Mouse (Mus musculus) limb, embryonic 11.5 days (tissue): Measurements from ENCODE around the gene Pnma1. TPM values are rescaled to one million over a fixed set of nuclear protein-coding genes. Genes with fewer than 3 reads are reported as not detected.

Experiments
- ATAC-seq: fragments of 200-750 bp; cut with Nextera tagmentation; 2 replicates; pipeline ENCODE4 v1.8.0; 2017; ENCODE audit warnings: low read depth; ENCODE audit not compliant: insufficient number of reproducible peaks, low FRiP score, low TSS enrichment
- DNase-seq: peaks from one replicate; pipeline ENCODE4 v3.0.0-alpha.2; 2015; ENCODE audit warnings: low spot score
- H3K27ac ChIP-seq: fragments of 300-500 bp; sonication (generic); replicated peaks from 2 replicates; pipeline ENCODE4 v1.5.1; 2014; ENCODE audit warnings: low read depth, mild to moderate bottlenecking, low read length
- H3K27me3 ChIP-seq: fragments of 300-500 bp; sonication (generic); 2 replicates; pipeline ENCODE4 v1.6.1; 2014; ENCODE audit warnings: mild to moderate bottlenecking, low read length, mixed read lengths; ENCODE audit not compliant: control insufficient read depth, insufficient read depth
- H3K36me3 ChIP-seq: fragments of 300-500 bp; sonication (generic); 2 replicates; pipeline ENCODE4 v1.6.1; 2014; ENCODE audit warnings: mild to moderate bottlenecking, low read length, moderate library complexity, mixed read lengths; ENCODE audit not compliant: control insufficient read depth, insufficient read depth
- H3K4me1 ChIP-seq: fragments of 300-500 bp; sonication (generic); 2 replicates; pipeline ENCODE4 v1.6.1; 2014; ENCODE audit warnings: low read length, mixed read lengths; ENCODE audit not compliant: control insufficient read depth, insufficient read depth
- H3K4me2 ChIP-seq: fragments of 300-500 bp; sonication (generic); 2 replicates; pipeline ENCODE4 v1.6.1; 2014; ENCODE audit warnings: low read depth, mild to moderate bottlenecking, moderate library complexity; ENCODE audit not compliant: severe bottlenecking
- H3K4me3 ChIP-seq: fragments of 300-500 bp; sonication (generic); 2 replicates; pipeline ENCODE4 v1.5.1; 2014; ENCODE audit warnings: low read depth, low read length
- H3K9ac ChIP-seq: fragments of 300-500 bp; sonication (generic); 2 replicates; pipeline ENCODE4 v1.6.1; 2014; ENCODE audit warnings: mild to moderate bottlenecking, low read length
- H3K9me3 ChIP-seq: fragments of 300-500 bp; sonication (generic); 2 replicates; pipeline ENCODE4 v1.6.1; 2016; ENCODE audit warnings: low read length; ENCODE audit not compliant: control insufficient read depth
- WGBS: fragments of 180-500 bp; shearing (Covaris S2); extraction: QIAGEN DNeasy Blood & Tissue Kit; methylation state at CpG from one replicate; pipeline ENCODE4 v1.1.7; 2014; 5-methylcytosine and 5-hydroxymethylcytosine counted together
- polyA plus RNA-seq: library from polyadenylated mRNA; unstranded; fragments of >200 nt; fragmentation: Nextera tagmentation; extraction: Ambion mirVana; gene quantifications from 2 replicates; pipeline ENCODE4 v1.2.1, GENCODE M21; 2014

Gene Pnma1
- polyA plus RNA-seq, 1 experiment from 2014 or later: 0.99 TPM

GRCm38 (mm10) chr12:84191190-84191589 lies 42.9 kb upstream of the Pnma1 start:
- 27% methylated on average over 7 of the region's 7 CpGs for WGBS
- no peak overlapping the region for H3K9ac ChIP-seq
- H3K36me3 ChIP-seq: no peaks in the 10 kb centered on the region; the same call in 1 of the 2 replicates
- H3K9me3 ChIP-seq: no peaks in the 10 kb centered on the region
- peak overlapping the region; percentile 99 for H3K4me2 ChIP-seq
- H3K27ac ChIP-seq: no peak overlapping the region
- H3K4me3 ChIP-seq: no peak overlapping the region
- H3K4me1 ChIP-seq: peaks cover 60% of the 10 kb centered on the region
- DNase-seq: peak; percentile 47
- H3K27me3 ChIP-seq: no peaks in the 10 kb centered on the region
- no peak for ATAC-seq

DNA sequence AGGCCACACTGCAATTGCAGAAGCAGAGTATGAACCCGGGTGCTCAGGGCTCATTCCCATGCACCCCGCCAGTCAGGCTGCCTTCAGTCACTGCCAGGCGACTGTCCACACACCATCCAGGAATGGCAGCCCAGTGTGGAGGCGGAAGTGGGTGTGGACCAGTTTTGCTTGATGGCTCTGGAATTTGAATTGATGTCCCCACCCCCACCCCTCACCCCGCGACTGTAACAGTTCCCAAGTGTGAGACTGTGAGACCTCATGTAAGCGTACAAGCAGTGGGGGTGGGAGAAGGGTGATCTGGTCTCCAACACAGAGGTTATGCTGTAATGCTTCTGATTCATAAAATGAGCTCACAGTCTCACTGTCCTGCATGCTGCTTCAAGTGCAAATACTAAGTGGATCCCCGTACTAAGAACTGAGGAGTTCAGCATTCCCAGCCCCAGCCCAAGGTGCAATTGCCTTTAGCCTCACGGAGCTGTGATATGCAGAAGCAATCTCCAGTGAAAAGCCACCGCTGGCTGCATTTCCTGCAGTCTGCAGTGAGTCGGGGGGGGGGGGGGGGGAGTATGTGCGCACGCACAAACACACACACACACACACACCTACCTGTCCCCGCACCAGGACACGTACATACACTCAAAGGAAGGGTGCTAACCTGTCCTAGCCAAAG lies 42.0 kb upstream of the Pnma1 start:
- H3K27ac ChIP-seq: no peak overlapping the region
- peaks cover 54% of the 10 kb centered on the region for H3K4me1 ChIP-seq
- no peaks in the 10 kb centered on the region for H3K9me3 ChIP-seq
- no peaks in the 10 kb centered on the region for H3K27me3 ChIP-seq
- ATAC-seq (no peak), DNase-seq (no peak)
- no peak overlapping the region for H3K4me3 ChIP-seq
- H3K9ac ChIP-seq: no peak overlapping the region
- WGBS: 23% methylated on average over 13 of the region's 15 CpGs
- no peaks in the 10 kb centered on the region; the same call in none of the 2 replicates for H3K36me3 ChIP-seq
- H3K4me2 ChIP-seq: peak overlapping the region; percentile 25; the same call in 1 of the 2 replicates

GRCm38 (mm10) chr12:84188881-84189444 lies 40.7 kb upstream of the Pnma1 start:
- 61% methylated on average over 14 of the region's 14 CpGs for WGBS
- no peaks in the 10 kb centered on the region; the same call in none of the 2 replicates for H3K36me3 ChIP-seq
- ATAC-seq (no peak), DNase-seq (no peak)
- H3K9ac ChIP-seq: peak overlapping the region; percentile 27; the same call in 1 of the 2 replicates
- peaks cover 54% of the 10 kb centered on the region for H3K4me1 ChIP-seq
- H3K27ac ChIP-seq: no peak overlapping the region
- H3K9me3 ChIP-seq: no peaks in the 10 kb centered on the region
- H3K27me3 ChIP-seq: no peaks in the 10 kb centered on the region
- H3K4me2 ChIP-seq: no peak overlapping the region
- H3K4me3 ChIP-seq: no peak overlapping the region

GRCm38 (mm10) chr12:84187752-84188601 lies 39.7 kb upstream of the Pnma1 start:
- Histone ChIP-seq H3K4me2 (no peak overlapping the region), H3K27ac (no peak overlapping the region)
- ATAC-seq: no peak

GRCm38 (mm10) chr12:84186950-84187349 lies 38.7 kb upstream of the Pnma1 start:
- H3K9ac ChIP-seq: no peak overlapping the region
- WGBS: 83% methylated on average over 5 of the region's 5 CpGs
- no peak overlapping the region for H3K4me2 ChIP-seq
- ATAC-seq (no peak), DNase-seq (no peak)
- H3K27me3 ChIP-seq: no peaks in the 10 kb centered on the region
- H3K9me3 ChIP-seq: no peaks in the 10 kb centered on the region
- H3K4me1 ChIP-seq: peaks cover 47% of the 10 kb centered on the region
- H3K4me3 ChIP-seq: no peak overlapping the region
- no peaks in the 10 kb centered on the region; the same call in none of the 2 replicates for H3K36me3 ChIP-seq
- H3K27ac ChIP-seq: no peak overlapping the region

More at GRCm38 (mm10) chr12:84187752-84188601, 39.7 kb upstream of the Pnma1 start:
- 0 out of 2 replicates have a peak overlapping the region, but pooled peaks have one; percentile 34 for H3K9ac ChIP-seq
- H3K9me3 ChIP-seq: no peaks in the 10 kb centered on the region
- no peak overlapping the region for H3K4me3 ChIP-seq
- no peaks in the 10 kb centered on the region; the same call in none of the 2 replicates for H3K36me3 ChIP-seq
- no peaks in the 10 kb centered on the region for H3K27me3 ChIP-seq
- WGBS: 53% methylated on average over 15 of the region's 15 CpGs
- DNase-seq: peak; percentile 48
- peaks cover 54% of the 10 kb centered on the region for H3K4me1 ChIP-seq

DNA sequence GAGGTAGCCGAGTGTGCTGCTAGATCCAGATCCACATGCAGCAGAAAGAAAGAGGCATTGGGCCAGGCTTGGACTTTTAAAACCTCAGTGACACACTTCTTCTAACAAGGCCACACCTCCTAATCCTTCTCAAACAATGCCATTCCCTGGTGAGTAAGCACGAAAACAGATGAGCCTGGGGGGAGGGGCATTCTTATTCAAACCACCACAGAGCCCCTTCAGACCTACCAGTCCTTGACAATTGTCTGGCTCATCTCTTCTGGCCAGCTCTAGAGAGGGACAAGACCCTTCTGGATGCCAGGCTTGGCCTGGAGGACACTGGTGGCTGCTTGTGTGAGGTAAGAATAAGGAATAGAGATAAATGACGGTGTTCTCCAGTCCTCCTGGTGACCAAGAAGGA lies 38.2 kb upstream of the Pnma1 start:
- no peak overlapping the region for H3K9ac ChIP-seq
- H3K27ac ChIP-seq: no peak overlapping the region
- ATAC-seq (no peak), DNase-seq (no peak)
- peaks cover 43% of the 10 kb centered on the region for H3K4me1 ChIP-seq
- no peak overlapping the region for H3K4me2 ChIP-seq
- WGBS: 90% methylated on average over 3 of the region's 3 CpGs
- H3K27me3 ChIP-seq: no peaks in the 10 kb centered on the region
- H3K9me3 ChIP-seq: no peaks in the 10 kb centered on the region
- H3K4me3 ChIP-seq: no peak overlapping the region
- H3K36me3 ChIP-seq: no peaks in the 10 kb centered on the region; the same call in none of the 2 replicates

DNA sequence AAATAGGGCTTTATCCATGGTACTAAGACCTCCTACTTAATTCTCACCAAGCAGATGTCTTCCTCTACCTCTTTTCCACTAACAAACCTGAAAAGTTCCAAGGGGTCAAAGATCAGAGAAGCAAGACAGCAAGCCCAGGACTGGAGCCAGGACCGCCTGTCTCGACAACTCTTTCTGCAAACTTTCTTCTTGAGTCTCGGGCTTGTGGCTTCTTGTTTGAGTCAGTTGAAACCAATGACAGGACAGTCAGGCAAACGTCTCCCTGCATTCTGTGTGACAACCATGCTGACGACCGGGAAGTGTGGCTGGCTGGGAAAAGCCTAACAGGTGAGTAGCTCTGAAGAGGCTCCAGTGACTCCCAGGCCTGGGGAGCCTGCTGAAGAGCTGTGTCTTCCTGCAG lies 37.3 kb upstream of the Pnma1 start:
- no peak overlapping the region for H3K4me2 ChIP-seq
- no peaks in the 10 kb centered on the region; the same call in none of the 2 replicates for H3K36me3 ChIP-seq
- 76% methylated on average over 6 of the region's 6 CpGs for WGBS
- no peak overlapping the region for H3K9ac ChIP-seq
- no peak overlapping the region for H3K27ac ChIP-seq
- H3K4me1 ChIP-seq: peaks cover 35% of the 10 kb centered on the region
- ATAC-seq (no peak), DNase-seq (no peak)
- no peak overlapping the region for H3K4me3 ChIP-seq
- no peaks in the 10 kb centered on the region for H3K9me3 ChIP-seq
- H3K27me3 ChIP-seq: no peaks in the 10 kb centered on the region

- H3K36me3 ChIP-seq: no peaks in the 10 kb centered on the region; the same call in none of the 2 replicates
- ATAC-seq (no peak), DNase-seq (no peak)
- H3K27ac ChIP-seq: no peak overlapping the region
- no peak overlapping the region for H3K4me3 ChIP-seq
- 88% methylated on average over 5 of the region's 5 CpGs for WGBS
- no peaks in the 10 kb centered on the region for H3K9me3 ChIP-seq
- H3K9ac ChIP-seq: no peak overlapping the region
- no peak overlapping the region for H3K4me2 ChIP-seq
- H3K27me3 ChIP-seq: no peaks in the 10 kb centered on the region
- H3K4me1 ChIP-seq: peaks cover 29% of the 10 kb centered on the region
Measured at GRCm38 (mm10) chr12:84184979-84185378, 36.7 kb upstream of the Pnma1 start.
